Mouse (Mus musculus): ENCODE results near the gene Tnfrsf4.

- no peak for TF ChIP-seq CTCF (IDR thresholded peaks at IDR 0.05; ENCODE audit: control insufficient read depth, insufficient read depth, low read length)
- no peak for TF ChIP-seq POLR2A (IDR thresholded peaks at IDR 0.05; ENCODE audit: borderline replicate concordance, control insufficient read depth, low read depth, low read length)
Measured at GRCm38 (mm10) chr4:156057702-156058101, 44.1 kb downstream of the Tnfrsf4 start.
